Mouse (Mus musculus): ENCODE measurements around the gene Sh2d1b2. TPM values are rescaled to one million over a fixed set of nuclear protein-coding genes. Genes with fewer than 3 reads are reported as not detected.

Sh2d1b2 gene
- polyA plus RNA-seq, 1 experiment from 2014 or later, result not detected

DNA sequence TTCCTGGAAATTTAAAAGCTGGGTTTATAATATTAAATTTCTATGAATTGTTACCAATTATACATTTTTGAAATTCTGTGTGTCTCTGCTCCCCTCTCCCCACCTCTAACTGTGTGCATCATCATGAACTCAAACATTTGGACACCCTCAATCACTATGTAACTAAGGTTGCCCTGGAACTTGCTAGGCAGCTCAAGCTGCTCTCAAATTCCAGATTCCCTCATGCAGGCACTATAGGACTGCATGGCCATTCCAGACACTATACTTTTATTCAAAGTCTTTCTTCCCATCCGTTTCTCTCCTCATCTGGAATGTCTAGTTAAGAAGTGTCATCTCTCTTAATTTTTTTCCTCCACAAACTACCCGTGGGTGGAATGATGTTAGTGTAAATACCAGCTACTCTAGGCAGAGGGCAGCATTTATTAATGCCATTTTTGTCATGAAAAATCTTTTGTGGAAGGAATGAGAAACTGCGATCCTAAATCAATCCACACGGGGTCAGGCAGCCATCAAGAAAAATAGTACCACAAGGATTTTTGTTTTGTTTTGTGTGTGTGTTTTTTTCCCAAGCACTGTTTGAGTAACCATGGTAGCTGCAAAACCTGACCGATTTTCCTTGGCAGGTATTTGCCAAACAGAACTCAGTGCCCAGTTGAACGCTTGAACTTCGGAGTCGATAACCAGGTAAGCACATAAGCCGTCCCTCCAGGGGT, 59.8 kb downstream of the Sh2d1b2 start:
- ATAC-seq (ENCODE audit: low read depth), result 0 out of 2 replicates have a peak, but pooled peaks have one; percentile 5
- 52% methylated on average over 9 of the region's 9 CpGs for WGBS
- Histone ChIP-seq H3K27ac (replicated peaks) (no peak overlapping the region), H3K9ac (no peak overlapping the region), H3K27me3 (no peaks in the 10 kb centered on the region), H3K4me3 (no peak overlapping the region), H3K4me1 (replicated peaks) (peaks cover 6% of the 10 kb centered on the region), H3K4me2 (no peak overlapping the region), H3K36me3 (no peaks in the 10 kb centered on the region), H3K9me3 (no peaks in the 10 kb centered on the region)

DNA sequence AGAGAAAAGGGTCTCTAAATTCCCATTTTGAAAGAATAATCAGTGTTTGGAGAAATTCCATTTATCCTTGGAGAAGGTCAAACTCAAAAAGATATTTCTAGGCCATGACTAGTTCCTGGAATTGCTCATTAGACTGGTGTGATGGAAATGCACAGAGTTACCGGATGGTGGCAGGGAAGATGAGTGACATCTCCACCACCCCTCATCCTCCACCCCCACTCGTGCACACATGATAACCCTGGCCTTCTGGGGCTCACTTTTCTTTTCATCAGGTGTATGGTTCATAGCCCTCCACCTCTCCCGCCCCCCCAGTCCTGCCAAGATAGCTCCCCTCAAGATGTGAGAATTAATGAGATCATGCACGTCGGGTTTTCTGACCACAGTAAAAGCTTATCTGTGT, 60.7 kb downstream of the Sh2d1b2 start:
- 0 out of 2 replicates have a peak, but pooled peaks have one; percentile 43 for ATAC-seq (ENCODE audit: low read depth)
- no peak overlapping the region for H3K4me3 ChIP-seq
- H3K4me1 ChIP-seq (replicated peaks), result peaks cover 6% of the 10 kb centered on the region
- H3K27ac ChIP-seq (replicated peaks), result no peak overlapping the region
- H3K9ac ChIP-seq, result no peak overlapping the region
- H3K9me3 ChIP-seq, result no peaks in the 10 kb centered on the region
- H3K4me2 ChIP-seq, result no peak overlapping the region
- no peaks in the 10 kb centered on the region for H3K27me3 ChIP-seq
- 87% methylated on average over 5 of the region's 5 CpGs for WGBS
- H3K36me3 ChIP-seq, result no peaks in the 10 kb centered on the region

DNA sequence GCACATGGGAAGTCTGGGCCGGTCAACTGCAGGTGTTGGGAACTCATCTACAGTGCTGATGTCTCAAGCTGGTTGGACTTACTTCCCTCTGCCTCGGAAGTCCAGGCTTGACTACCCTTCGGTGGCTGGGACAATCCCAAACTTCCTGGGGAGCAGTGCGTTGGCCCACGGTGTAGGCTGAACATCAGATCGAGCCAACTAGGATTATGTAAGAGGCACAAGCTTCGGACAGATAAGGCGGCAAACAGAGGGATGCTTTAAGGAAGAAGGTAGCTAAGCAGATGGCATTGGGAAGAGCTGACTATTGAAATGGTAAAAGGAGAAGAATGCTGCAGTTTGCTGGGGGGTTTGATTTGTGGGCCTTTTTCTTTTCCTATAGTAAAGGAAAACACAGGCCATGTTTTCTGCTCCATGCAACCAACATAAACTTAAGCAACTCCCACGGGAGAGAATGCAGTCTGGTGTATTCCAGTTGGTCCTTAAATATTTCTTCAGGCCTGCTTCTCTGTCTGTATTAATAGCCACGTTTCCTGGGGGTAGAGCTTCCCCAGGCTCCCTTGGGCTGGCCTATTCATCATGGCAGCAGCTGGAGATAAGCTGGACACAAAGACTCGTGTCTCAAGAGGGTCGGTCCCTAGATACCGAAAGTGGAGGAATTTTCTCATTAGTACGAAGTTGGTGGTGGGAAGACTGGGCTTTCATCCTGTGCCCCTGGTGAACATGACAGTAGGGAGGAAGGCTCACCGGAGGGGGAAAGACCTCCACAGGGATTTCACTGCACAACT, 62.4 kb downstream of the Sh2d1b2 start:
- H3K9me3 ChIP-seq, result no peaks in the 10 kb centered on the region
- H3K4me1 ChIP-seq (replicated peaks), result peaks cover 6% of the 10 kb centered on the region
- ATAC-seq (ENCODE audit: low read depth), result no peak
- 64% methylated on average over 15 of the region's 15 CpGs for WGBS
- H3K27ac ChIP-seq (replicated peaks), result 0 out of 2 replicates have a peak overlapping the region, but pooled peaks have one; percentile 7
- no peak overlapping the region for H3K9ac ChIP-seq
- no peaks in the 10 kb centered on the region for H3K36me3 ChIP-seq
- H3K27me3 ChIP-seq, result no peaks in the 10 kb centered on the region
- H3K4me3 ChIP-seq, result no peak overlapping the region
- H3K4me2 ChIP-seq, result no peak overlapping the region

DNA sequence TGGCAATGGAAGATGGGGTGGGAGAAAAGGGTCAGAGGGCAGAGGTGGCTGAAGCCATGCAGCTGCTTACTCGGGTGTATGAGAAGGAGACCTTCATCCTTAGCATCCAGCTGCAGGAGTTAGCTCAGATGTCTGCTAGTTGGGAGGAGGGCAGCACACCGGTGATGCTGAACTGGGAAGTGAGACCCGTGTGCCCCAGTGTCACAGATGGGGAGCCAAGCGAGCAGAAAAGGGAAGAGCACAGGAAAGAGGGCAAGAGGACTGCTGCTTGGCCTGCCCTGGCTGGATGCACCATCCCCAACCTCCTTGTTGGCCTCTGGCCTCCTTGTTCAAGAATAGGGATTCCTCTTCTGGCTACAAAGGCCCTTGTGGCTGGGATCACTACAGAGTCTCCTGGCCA, 66.9 kb downstream of the Sh2d1b2 start:
- H3K4me1 ChIP-seq (replicated peaks), result no peaks in the 10 kb centered on the region
- H3K36me3 ChIP-seq, result no peaks in the 10 kb centered on the region
- no peak for ATAC-seq (ENCODE audit: low read depth)
- no peak overlapping the region for H3K9ac ChIP-seq
- H3K4me2 ChIP-seq, result no peak overlapping the region
- 85% methylated on average over 4 of the region's 4 CpGs for WGBS
- no peaks in the 10 kb centered on the region for H3K27me3 ChIP-seq
- no peak overlapping the region for H3K27ac ChIP-seq (replicated peaks)
- H3K4me3 ChIP-seq, result no peak overlapping the region
- no peaks in the 10 kb centered on the region for H3K9me3 ChIP-seq

DNA sequence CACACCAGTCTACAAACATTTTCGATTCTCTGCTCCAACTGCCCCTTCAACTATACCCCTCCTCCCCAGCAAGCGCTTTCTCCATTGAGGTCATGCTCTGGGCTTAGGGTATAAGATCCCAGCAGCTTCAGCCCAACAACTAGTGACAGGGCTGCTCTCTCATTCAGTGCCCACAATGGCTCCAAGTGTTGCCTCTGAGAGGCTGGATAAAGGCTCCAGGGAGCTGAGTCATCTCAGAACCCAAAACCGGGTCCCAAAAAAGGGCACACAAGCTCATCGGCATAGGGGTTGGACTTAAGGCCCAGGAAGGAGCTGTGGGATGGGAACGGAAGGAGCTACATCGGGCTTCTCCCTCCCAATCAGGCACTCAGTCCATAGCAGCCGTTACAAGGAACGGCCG, 69.1 kb downstream of the Sh2d1b2 start:
- H3K4me3 ChIP-seq, result no peak overlapping the region
- no peak for ATAC-seq (ENCODE audit: low read depth)
- H3K9ac ChIP-seq, result no peak overlapping the region
- H3K36me3 ChIP-seq, result no peaks in the 10 kb centered on the region
- H3K27ac ChIP-seq (replicated peaks), result no peak overlapping the region
- no peaks in the 10 kb centered on the region for H3K9me3 ChIP-seq
- no peaks in the 10 kb centered on the region for H3K27me3 ChIP-seq
- 93% methylated on average over 9 of the region's 9 CpGs for WGBS
- H3K4me2 ChIP-seq, result no peak overlapping the region
- no peaks in the 10 kb centered on the region for H3K4me1 ChIP-seq (replicated peaks)

DNA sequence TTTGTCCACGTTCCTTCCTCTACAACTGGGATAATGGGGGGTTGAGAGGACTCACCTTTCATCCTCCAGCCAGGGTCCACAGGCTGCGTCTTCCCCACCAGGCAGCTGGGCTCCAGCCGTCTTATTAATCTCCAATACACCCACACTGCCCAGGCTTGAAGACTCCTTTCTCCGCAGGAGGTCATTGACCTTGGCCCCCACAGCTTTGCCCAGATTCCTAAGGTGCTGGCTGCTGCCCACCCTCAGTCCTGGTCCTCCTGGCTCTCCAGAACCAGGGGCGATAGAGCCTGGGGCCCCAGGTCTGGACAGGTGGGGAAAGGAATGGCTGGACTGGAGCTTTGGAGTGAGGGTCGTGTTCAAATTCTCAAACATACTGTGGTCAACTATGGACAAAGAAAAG, 69.9 kb downstream of the Sh2d1b2 start:
- no peak overlapping the region for H3K4me3 ChIP-seq
- no peaks in the 10 kb centered on the region for H3K36me3 ChIP-seq
- no peak overlapping the region for H3K9ac ChIP-seq
- no peaks in the 10 kb centered on the region for H3K4me1 ChIP-seq (replicated peaks)
- H3K9me3 ChIP-seq, result no peaks in the 10 kb centered on the region
- 80% methylated on average over 6 of the region's 6 CpGs for WGBS
- no peaks in the 10 kb centered on the region for H3K27me3 ChIP-seq
- no peak overlapping the region for H3K4me2 ChIP-seq
- H3K27ac ChIP-seq (replicated peaks), result no peak overlapping the region
- no peak for ATAC-seq (ENCODE audit: low read depth)

DNA sequence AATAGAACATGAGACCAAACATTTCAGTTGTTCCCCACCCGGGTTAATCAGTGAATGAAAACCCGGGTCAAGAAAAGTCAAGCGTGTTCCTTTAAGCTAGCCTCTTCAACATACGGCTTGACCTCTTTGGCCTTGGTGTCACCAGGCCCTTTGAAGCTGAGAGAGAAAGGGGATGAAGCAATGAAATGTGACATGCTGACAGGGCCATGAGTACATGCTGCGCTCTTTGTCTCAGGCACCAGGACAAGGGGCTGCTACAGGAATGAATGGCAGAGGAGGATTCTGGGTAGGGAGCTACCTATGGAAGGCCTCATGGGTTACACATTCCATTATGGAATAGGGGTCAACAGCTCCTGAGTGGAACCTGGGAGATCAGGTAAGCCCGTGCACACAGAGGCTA, 70.6 kb downstream of the Sh2d1b2 start:
- H3K4me3 ChIP-seq, result no peak overlapping the region
- no peak for ATAC-seq (ENCODE audit: low read depth)
- no peak overlapping the region for H3K4me2 ChIP-seq
- H3K4me1 ChIP-seq (replicated peaks), result no peaks in the 10 kb centered on the region
- H3K9ac ChIP-seq, result no peak overlapping the region
- WGBS, result 47% methylated on average over 6 of the region's 6 CpGs
- H3K27ac ChIP-seq (replicated peaks), result no peak overlapping the region
- H3K9me3 ChIP-seq, result no peaks in the 10 kb centered on the region
- H3K27me3 ChIP-seq, result no peaks in the 10 kb centered on the region
- H3K36me3 ChIP-seq, result no peaks in the 10 kb centered on the region

Other genes starting within 250 kb of the Sh2d1b2 start
- gene Ddr2, start 122.0 kb upstream of the Sh2d1b2 start, polyA plus RNA-seq (2015; fragmentation: Nextera tagmentation; extraction: Ambion mirVana), result 10.2 and 16.5 TPM in 2 replicates
- 65.8 and 67.4 TPM in 2 replicates for gene Uap1, start 57.8 kb upstream of the Sh2d1b2 start, polyA plus RNA-seq (2015; fragmentation: Nextera tagmentation; extraction: Ambion mirVana)
- 8.8 and 10.2 TPM in 2 replicates for gene Uhmk1, start 17.4 kb upstream of the Sh2d1b2 start, polyA plus RNA-seq (2015; fragmentation: Nextera tagmentation; extraction: Ambion mirVana)
- gene Sh2d1b1, start 44.6 kb downstream of the Sh2d1b2 start, polyA plus RNA-seq (2015; fragmentation: Nextera tagmentation; extraction: Ambion mirVana), result not detected in 2 replicates
- gene Gm7694, start 73.6 kb downstream of the Sh2d1b2 start, polyA plus RNA-seq (2015; fragmentation: Nextera tagmentation; extraction: Ambion mirVana), result 2.3 and 2.8 TPM in 2 replicates
- gene Spata46, start 76.1 kb downstream of the Sh2d1b2 start, polyA plus RNA-seq (2015; fragmentation: Nextera tagmentation; extraction: Ambion mirVana), result 0.96 and 2.0 TPM in 2 replicates

Measured in neural tube, embryonic 13.5 days (tissue).